Mouse (Mus musculus): Measurements from ENCODE around the gene Fbxl16. TPM values are rescaled to one million over a fixed set of nuclear protein-coding genes. Genes with fewer than 3 reads are reported as not detected.

Gene Fbxl16
- polyA plus RNA-seq, 1 experiment from 2014 or later: 1.4 TPM

- Histone ChIP-seq H3K9ac (replicated peaks; ENCODE audit: low read length) (peak overlapping the region; percentile 88), H3K4me1 (ENCODE audit: insufficient read depth, low read length) (peaks cover 63% of the 10 kb centered on the region), H3K4me2 (replicated peaks; ENCODE audit: low read depth, low read length) (peak overlapping the region; percentile 95), H3K4me3 (ENCODE audit: low read length) (peak overlapping the region; percentile 82), H3K27me3 (ENCODE audit: insufficient read depth, low read length) (no peaks in the 10 kb centered on the region), H3K27ac (ENCODE audit: low read length) (peak overlapping the region; percentile 90), H3K36me3 (ENCODE audit: insufficient read depth, low read length) (peaks cover 25% of the 10 kb centered on the region), H3K9me3 (ENCODE audit: low read length) (no peaks in the 10 kb centered on the region)
- no peak for ATAC-seq (ENCODE audit: low FRiP score, low TSS enrichment)
- 48% methylated on average over 21 of the region's 21 CpGs for WGBS
Observed at GRCm38 (mm10) chr17:25831451-25832281, 22.8 kb downstream of the Fbxl16 start.

GRCm38 (mm10) chr17:25832436-25833290 lies 23.8 kb downstream of the Fbxl16 start:
- peak overlapping the region; percentile 88 for H3K9ac ChIP-seq (replicated peaks; ENCODE audit: low read length)
- H3K36me3 ChIP-seq (ENCODE audit: insufficient read depth, low read length): peaks cover 18% of the 10 kb centered on the region
- H3K27ac ChIP-seq (ENCODE audit: low read length): peak overlapping the region; percentile 99
- no peaks in the 10 kb centered on the region for H3K27me3 ChIP-seq (ENCODE audit: insufficient read depth, low read length)
- under 1% methylated on average over 69 of the region's 77 CpGs for WGBS
- H3K4me3 ChIP-seq (ENCODE audit: low read length): peak overlapping the region; percentile 82
- peak overlapping the region; percentile 95 for H3K4me2 ChIP-seq (replicated peaks; ENCODE audit: low read depth, low read length)
- peaks cover 73% of the 10 kb centered on the region for H3K4me1 ChIP-seq (ENCODE audit: insufficient read depth, low read length)
- no peaks in the 10 kb centered on the region for H3K9me3 ChIP-seq (ENCODE audit: low read length)
- ATAC-seq (ENCODE audit: low FRiP score, low TSS enrichment): peak; percentile 91

GRCm38 (mm10) chr17:25833291-25833663 lies 24.4 kb downstream of the Fbxl16 start, which contains the start of gene Stub1:
Gene Stub1 (minus strand): TSS chr17:25833404.
- Histone ChIP-seq H3K9me3 (ENCODE audit: low read length) (no peaks in the 10 kb centered on the region), H3K27ac (ENCODE audit: low read length) (peak within 1 kb of the TSS; percentile 99), H3K4me1 (ENCODE audit: insufficient read depth, low read length) (peaks cover 72% of the 10 kb centered on the region), H3K4me2 (replicated peaks; ENCODE audit: low read depth, low read length) (peak within 1 kb of the TSS; percentile 95), H3K4me3 (ENCODE audit: low read length) (peak within 1 kb of the TSS; percentile 82), H3K9ac (replicated peaks; ENCODE audit: low read length) (peak within 1 kb of the TSS; percentile 88), H3K27me3 (ENCODE audit: insufficient read depth, low read length) (no peaks in the 10 kb centered on the region), H3K36me3 (ENCODE audit: insufficient read depth, low read length) (peaks cover 24% of the 10 kb centered on the region)
- 0% methylated on average over 24 of the region's 24 CpGs for WGBS
- ATAC-seq (ENCODE audit: low FRiP score, low TSS enrichment): peak; percentile 73

DNA sequence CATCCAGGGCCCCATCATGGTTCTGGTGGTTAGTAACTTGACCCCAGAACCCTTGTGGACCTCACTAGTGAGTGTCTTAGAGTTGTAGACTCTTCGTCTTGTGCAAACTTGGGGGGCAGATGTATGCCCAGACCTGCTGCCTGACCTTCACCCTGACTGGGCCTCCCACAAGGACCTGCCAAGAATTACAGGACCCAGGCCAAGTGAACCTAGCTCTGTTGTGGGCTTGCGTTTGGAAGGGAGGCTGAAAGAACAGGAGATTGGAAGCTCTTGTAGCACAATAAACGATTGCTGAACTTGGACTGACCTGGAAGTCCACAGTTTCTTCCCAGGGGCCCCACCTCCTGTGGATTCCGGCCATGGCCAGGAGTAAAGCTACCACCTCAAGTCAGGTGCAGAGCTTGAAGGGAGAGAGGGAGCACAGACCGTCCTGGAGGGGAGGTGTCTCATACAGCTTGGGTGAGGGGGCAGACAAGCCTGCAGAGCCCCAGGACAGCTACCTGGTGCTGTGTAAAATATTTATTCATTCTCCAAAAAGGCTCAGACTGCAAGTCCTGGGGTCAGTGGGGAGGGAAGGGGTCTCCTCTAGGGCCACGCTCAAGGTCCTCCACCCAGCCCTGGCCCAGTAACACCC lies 25.2 kb downstream of the Fbxl16 start:
- WGBS: 9% methylated on average over 6 of the region's 6 CpGs
- peak overlapping the region; percentile 99 for H3K27ac ChIP-seq (ENCODE audit: low read length)
- no peaks in the 10 kb centered on the region for H3K9me3 ChIP-seq (ENCODE audit: low read length)
- H3K4me1 ChIP-seq (ENCODE audit: insufficient read depth, low read length): peaks cover 69% of the 10 kb centered on the region
- H3K4me2 ChIP-seq (replicated peaks; ENCODE audit: low read depth, low read length): peak overlapping the region; percentile 95
- H3K27me3 ChIP-seq (ENCODE audit: insufficient read depth, low read length): no peaks in the 10 kb centered on the region
- H3K4me3 ChIP-seq (ENCODE audit: low read length): peak overlapping the region; percentile 82
- H3K9ac ChIP-seq (replicated peaks; ENCODE audit: low read length): peak overlapping the region; percentile 88
- no peak for ATAC-seq (ENCODE audit: low FRiP score, low TSS enrichment)
- peaks cover 30% of the 10 kb centered on the region for H3K36me3 ChIP-seq (ENCODE audit: insufficient read depth, low read length)

DNA sequence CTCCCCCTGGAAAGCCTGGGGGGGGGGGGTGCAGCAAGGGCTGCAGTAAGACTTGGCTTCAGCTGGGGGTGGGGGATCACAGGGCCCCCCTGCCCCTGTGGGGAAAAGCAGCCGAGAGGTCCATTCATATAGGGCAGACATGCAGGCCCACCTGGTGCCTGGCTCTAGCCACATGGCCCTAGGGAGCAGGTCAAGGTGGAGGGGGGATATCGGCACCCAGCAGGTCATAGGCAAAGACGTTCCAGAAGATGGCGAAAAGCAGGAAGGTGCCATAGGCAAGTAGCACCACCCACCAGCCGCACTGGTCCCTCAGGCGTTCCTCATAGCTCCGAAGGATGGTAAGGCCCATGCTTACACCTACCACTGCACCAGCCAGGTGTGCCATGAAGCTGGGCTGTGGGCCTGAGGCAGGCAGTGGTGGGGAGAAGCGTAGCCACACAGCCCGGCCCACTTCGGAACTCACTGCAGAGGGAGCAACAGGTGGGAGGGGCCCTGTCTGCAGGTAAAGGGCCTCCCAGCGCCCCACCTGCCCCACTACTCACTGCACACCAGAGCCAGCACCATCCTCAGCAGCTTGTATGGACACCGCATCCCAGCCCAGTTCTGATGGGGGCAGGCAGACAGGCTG lies 25.8 kb downstream of the Fbxl16 start:
- peaks cover 36% of the 10 kb centered on the region for H3K36me3 ChIP-seq (ENCODE audit: insufficient read depth, low read length)

GRCm38 (mm10) chr17:25835301-25835700 lies 26.4 kb downstream of the Fbxl16 start:
- ATAC-seq (ENCODE audit: low FRiP score, low TSS enrichment): no peak
- H3K4me2 ChIP-seq (replicated peaks; ENCODE audit: low read depth, low read length): 0 out of 2 replicates have a peak overlapping the region, but pooled peaks have one; percentile 11
- no peak overlapping the region for H3K9ac ChIP-seq (replicated peaks; ENCODE audit: low read length)
- WGBS: 94% methylated on average over 7 of the region's 7 CpGs
- H3K27me3 ChIP-seq (ENCODE audit: insufficient read depth, low read length): no peaks in the 10 kb centered on the region
- H3K4me1 ChIP-seq (ENCODE audit: insufficient read depth, low read length): peaks cover 59% of the 10 kb centered on the region
- no peak overlapping the region for H3K4me3 ChIP-seq (ENCODE audit: low read length)
- H3K9me3 ChIP-seq (ENCODE audit: low read length): no peaks in the 10 kb centered on the region
- H3K27ac ChIP-seq (ENCODE audit: low read length): no peak overlapping the region
- H3K36me3 ChIP-seq (ENCODE audit: insufficient read depth, low read length): peaks cover 38% of the 10 kb centered on the region

More for the DNA sequence above, 25.8 kb downstream of the Fbxl16 start:
- H3K4me1 ChIP-seq (ENCODE audit: insufficient read depth, low read length): peaks cover 64% of the 10 kb centered on the region
- H3K9me3 ChIP-seq (ENCODE audit: low read length): no peaks in the 10 kb centered on the region
- H3K27ac ChIP-seq (ENCODE audit: low read length): peak overlapping the region; percentile 99
- H3K27me3 ChIP-seq (ENCODE audit: insufficient read depth, low read length): no peaks in the 10 kb centered on the region
- peak overlapping the region; percentile 95 for H3K4me2 ChIP-seq (replicated peaks; ENCODE audit: low read depth, low read length)
- peak overlapping the region; percentile 88 for H3K9ac ChIP-seq (replicated peaks; ENCODE audit: low read length)
- no peak for ATAC-seq (ENCODE audit: low FRiP score, low TSS enrichment)
- peak overlapping the region; percentile 82 for H3K4me3 ChIP-seq (ENCODE audit: low read length)
- WGBS: 71% methylated on average over 12 of the region's 12 CpGs

DNA sequence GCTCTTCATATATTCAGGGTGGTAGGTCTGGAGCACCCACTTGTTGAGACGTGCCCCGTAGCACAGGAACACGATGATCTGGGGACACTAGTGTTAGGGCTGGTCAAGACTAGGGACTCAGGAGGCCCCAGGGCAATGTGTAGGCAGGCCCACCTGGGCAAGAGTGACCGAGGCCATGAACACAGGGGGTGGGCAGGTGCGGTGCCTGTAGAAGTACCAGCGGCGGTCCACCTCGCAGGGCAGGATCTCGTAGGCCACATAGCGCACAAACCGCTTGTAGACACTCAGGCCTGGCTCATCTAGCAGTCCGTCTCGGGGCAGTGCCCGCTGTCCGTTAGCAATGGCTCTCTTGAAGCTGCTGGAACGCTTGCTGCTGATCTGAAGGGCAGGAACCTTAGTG lies 26.9 kb downstream of the Fbxl16 start:
- Histone ChIP-seq H3K36me3 (ENCODE audit: insufficient read depth, low read length) (peaks cover 38% of the 10 kb centered on the region), H3K4me3 (ENCODE audit: low read length) (no peak overlapping the region), H3K27me3 (ENCODE audit: insufficient read depth, low read length) (no peaks in the 10 kb centered on the region), H3K4me1 (ENCODE audit: insufficient read depth, low read length) (peaks cover 53% of the 10 kb centered on the region), H3K9ac (replicated peaks; ENCODE audit: low read length) (peak overlapping the region; percentile 71), H3K27ac (ENCODE audit: low read length) (peak overlapping the region; percentile 81; the same call in 1 of the 2 replicates), H3K9me3 (ENCODE audit: low read length) (no peaks in the 10 kb centered on the region), H3K4me2 (replicated peaks; ENCODE audit: low read depth, low read length) (peak overlapping the region; percentile 79; the same call in 1 of the 2 replicates)
- ATAC-seq (ENCODE audit: low FRiP score, low TSS enrichment): no peak
- WGBS: 91% methylated on average over 16 of the region's 16 CpGs

DNA sequence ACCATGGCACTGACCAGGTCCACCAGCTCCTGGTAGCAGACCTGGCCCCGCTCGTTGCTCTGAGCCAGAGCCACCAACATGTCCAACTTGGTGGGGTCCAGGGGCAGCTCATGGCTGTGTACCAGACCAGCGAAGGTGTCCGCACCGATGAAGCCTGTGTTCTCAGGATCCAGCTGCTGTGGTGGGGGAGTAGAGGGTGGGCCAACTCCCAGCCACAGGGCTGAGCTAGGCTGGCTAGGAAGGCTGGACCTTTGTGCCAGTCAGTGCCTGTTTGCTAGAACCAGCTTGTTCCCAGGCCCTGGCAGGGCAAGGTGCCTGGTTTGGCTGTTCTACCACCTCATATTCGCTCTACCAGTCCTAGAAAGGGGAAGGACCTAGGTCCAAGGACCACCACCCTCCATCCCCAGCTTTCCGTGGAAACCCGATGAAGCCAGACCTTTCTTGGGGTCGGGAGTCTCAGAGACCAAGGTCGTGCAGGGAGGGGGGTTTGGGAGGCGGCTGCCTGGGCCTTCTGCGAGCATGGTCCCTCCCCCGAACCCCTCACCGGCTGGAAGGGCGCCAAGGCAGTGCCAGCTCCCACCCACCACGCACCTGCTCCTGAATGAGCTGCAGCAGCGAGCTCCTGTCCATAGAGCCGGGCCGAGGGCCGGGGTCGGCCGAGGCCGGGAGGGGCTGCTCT lies 27.7 kb downstream of the Fbxl16 start:
- Histone ChIP-seq H3K36me3 (ENCODE audit: insufficient read depth, low read length) (peaks cover 37% of the 10 kb centered on the region), H3K4me3 (ENCODE audit: low read length) (peak overlapping the region; percentile 42), H3K4me2 (replicated peaks; ENCODE audit: low read depth, low read length) (peak overlapping the region; percentile 79), H3K9ac (replicated peaks; ENCODE audit: low read length) (peak overlapping the region; percentile 71), H3K27me3 (ENCODE audit: insufficient read depth, low read length) (no peaks in the 10 kb centered on the region), H3K27ac (ENCODE audit: low read length) (peak overlapping the region; percentile 81), H3K9me3 (ENCODE audit: low read length) (no peaks in the 10 kb centered on the region), H3K4me1 (ENCODE audit: insufficient read depth, low read length) (peaks cover 46% of the 10 kb centered on the region)
- ATAC-seq (ENCODE audit: low FRiP score, low TSS enrichment): no peak
- WGBS: 13% methylated on average over 23 of the region's 23 CpGs

- Histone ChIP-seq H3K4me1 (ENCODE audit: insufficient read depth, low read length) (peaks cover 41% of the 10 kb centered on the region), H3K36me3 (ENCODE audit: insufficient read depth, low read length) (peaks cover 41% of the 10 kb centered on the region), H3K4me3 (ENCODE audit: low read length) (peak within 1 kb of the TSS; percentile 42), H3K9ac (replicated peaks; ENCODE audit: low read length) (peak within 1 kb of the TSS; percentile 71), H3K9me3 (ENCODE audit: low read length) (no peaks in the 10 kb centered on the region), H3K27ac (ENCODE audit: low read length) (peak within 1 kb of the TSS; percentile 81), H3K27me3 (ENCODE audit: insufficient read depth, low read length) (no peaks in the 10 kb centered on the region), H3K4me2 (replicated peaks; ENCODE audit: low read depth, low read length) (peak within 1 kb of the TSS; percentile 79)
- WGBS: 2% methylated on average over 29 of the region's 29 CpGs
- ATAC-seq (ENCODE audit: low FRiP score, low TSS enrichment): peak; percentile 18
Observed at GRCm38 (mm10) chr17:25837076-25837410, 28.2 kb downstream of the Fbxl16 start, which contains the start of gene Rhbdl1. Gene Rhbdl1 (minus strand): TSS chr17:25837295.
